Mouse (Mus musculus): ENCODE measurements around the gene Zfp523. TPM values are rescaled to one million over a fixed set of nuclear protein-coding genes. Genes with fewer than 3 reads are reported as not detected.
A peak's percentile ranks its signal among the peaks of the same experiment; 100 is the strongest.

Gene Zfp523
- polyA plus RNA-seq, 1 experiment from 2014 or later = 25.7 TPM

DNA sequence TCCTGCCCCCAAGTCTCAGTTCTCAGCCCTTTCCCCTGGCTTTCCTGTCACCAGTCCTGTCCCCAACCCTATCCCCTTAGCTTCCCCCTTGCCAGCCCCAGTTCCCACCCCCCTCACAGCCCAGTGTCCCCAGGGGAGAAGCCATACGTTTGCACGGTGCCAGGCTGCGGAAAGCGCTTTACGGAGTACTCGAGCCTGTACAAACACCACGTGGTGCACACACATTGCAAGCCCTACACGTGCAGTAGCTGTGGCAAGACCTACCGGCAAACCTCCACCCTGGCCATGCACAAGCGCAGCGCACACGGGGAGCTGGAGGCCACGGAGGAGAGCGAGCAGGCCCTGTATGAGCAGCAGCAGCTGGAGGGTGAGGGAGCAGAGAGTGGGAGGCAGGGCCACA is 25.1 kb downstream of the Zfp523 start:
- H3K36me3 ChIP-seq = peaks cover 22% of the 10 kb centered on the region
- WGBS = 84% methylated on average over 14 of the region's 14 CpGs
- ATAC-seq = no peak

DNA sequence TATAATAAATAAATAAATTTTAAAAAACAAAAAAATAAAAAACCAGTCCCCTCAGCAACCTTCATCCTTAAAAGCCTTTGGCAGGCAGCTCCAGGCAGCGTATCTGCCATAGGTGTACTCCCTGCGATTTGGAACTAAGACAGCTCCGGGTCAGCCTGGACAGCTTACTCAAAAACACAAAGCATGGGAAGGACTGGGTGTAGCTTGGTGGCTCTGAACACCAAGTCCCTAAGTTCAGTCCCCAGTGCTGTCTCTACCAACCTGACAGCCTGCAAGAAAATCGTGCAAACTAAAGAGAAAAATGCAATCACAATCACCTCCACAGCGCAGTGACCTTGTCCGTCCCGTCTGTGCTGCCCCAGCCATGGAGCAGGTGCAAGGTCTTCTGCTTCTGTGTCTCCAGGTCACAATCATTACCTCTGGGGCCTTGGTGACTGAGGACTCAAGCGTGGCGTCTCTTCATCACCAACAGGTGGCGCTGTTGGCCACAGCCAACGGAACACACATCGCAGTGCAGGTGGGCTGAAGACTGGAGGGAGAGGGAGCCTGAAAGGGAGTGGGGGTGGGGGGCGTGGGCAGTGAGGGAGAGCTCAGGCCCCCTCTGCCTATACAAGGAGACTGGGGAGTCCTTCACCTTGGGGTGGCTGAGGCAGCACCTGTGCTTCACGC is 27.3 kb downstream of the Zfp523 start:
- Histone ChIP-seq H3K27ac (no peak overlapping the region), H3K36me3 (peaks cover 22% of the 10 kb centered on the region), H3K9ac (no peak overlapping the region), H3K9me3 (no peaks in the 10 kb centered on the region), H3K27me3 (replicated peaks) (no peaks in the 10 kb centered on the region), H3K4me2 (replicated peaks) (no peak overlapping the region), H3K4me1 (replicated peaks) (peaks cover 11% of the 10 kb centered on the region), H3K4me3 (replicated peaks) (no peak overlapping the region)
- ATAC-seq = 0 out of 2 replicates have a peak, but pooled peaks have one; percentile 27
- 42% methylated on average over 14 of the region's 14 CpGs for WGBS

More for the DNA sequence above, 25.1 kb downstream of the Zfp523 start:
- Histone ChIP-seq H3K4me3 (replicated peaks) (no peak overlapping the region), H3K27ac (no peak overlapping the region), H3K27me3 (replicated peaks) (no peaks in the 10 kb centered on the region), H3K4me2 (replicated peaks) (no peak overlapping the region), H3K4me1 (replicated peaks) (no peaks in the 10 kb centered on the region), H3K9ac (no peak overlapping the region; the same call in 1 of the 2 replicates), H3K9me3 (no peaks in the 10 kb centered on the region)

DNA sequence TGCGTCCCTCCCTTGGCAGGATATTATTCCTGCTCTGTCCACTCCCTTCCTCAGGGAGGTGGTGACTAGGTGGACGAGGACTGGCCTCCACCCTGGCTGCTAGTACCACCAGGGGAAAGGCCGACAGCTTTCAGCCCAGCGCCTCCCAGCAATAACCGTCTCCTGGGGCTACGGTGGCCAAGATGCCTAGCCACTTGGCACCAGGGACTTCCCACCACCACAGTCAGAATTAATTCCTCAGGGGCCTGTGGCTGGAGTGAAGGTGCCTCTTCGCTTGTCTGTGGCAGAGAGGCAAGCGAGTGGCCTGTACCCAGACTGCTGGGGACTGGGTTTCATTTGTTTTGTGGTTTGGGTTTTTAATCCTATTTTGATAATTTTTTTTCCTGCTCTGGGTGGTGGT is 28.5 kb downstream of the Zfp523 start:
- H3K9ac ChIP-seq = no peak overlapping the region
- H3K4me3 ChIP-seq (replicated peaks) = no peak overlapping the region
- 89% methylated on average over 8 of the region's 8 CpGs for WGBS
- H3K9me3 ChIP-seq = no peaks in the 10 kb centered on the region
- peaks cover 11% of the 10 kb centered on the region for H3K4me1 ChIP-seq (replicated peaks)
- peaks cover 19% of the 10 kb centered on the region for H3K36me3 ChIP-seq
- no peaks in the 10 kb centered on the region for H3K27me3 ChIP-seq (replicated peaks)
- no peak overlapping the region for H3K4me2 ChIP-seq (replicated peaks)
- ATAC-seq = no peak
- H3K27ac ChIP-seq = no peak overlapping the region

DNA sequence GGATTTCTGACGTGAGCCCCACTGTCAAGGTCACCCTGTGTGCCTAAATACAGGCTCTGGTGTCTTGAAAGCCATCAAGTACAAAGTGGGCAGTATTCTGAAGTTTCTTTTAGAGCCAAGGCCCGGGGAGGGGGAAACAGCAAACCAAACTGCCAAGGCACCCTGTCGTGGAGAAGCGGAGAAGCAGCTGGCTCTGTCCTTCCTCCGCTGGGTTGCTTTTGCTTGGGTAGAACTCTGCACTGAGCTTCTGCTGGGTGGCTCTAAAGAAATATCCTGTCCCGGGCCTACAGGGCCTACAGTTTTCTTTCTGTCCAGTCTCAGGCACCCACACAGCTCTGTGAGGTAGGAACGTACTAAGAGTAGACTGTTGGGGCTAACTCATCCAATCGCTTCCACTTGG is 30.2 kb downstream of the Zfp523 start:
- ATAC-seq = no peak
- Histone ChIP-seq H3K27ac (peak overlapping the region; percentile 80), H3K9me3 (no peaks in the 10 kb centered on the region), H3K36me3 (peaks cover 8% of the 10 kb centered on the region), H3K4me1 (replicated peaks) (peaks cover 14% of the 10 kb centered on the region), H3K4me2 (replicated peaks) (peak overlapping the region; percentile 62), H3K9ac (peak overlapping the region; percentile 31), H3K27me3 (replicated peaks) (no peaks in the 10 kb centered on the region), H3K4me3 (replicated peaks) (no peak overlapping the region)
- 71% methylated on average over 8 of the region's 8 CpGs for WGBS

DNA sequence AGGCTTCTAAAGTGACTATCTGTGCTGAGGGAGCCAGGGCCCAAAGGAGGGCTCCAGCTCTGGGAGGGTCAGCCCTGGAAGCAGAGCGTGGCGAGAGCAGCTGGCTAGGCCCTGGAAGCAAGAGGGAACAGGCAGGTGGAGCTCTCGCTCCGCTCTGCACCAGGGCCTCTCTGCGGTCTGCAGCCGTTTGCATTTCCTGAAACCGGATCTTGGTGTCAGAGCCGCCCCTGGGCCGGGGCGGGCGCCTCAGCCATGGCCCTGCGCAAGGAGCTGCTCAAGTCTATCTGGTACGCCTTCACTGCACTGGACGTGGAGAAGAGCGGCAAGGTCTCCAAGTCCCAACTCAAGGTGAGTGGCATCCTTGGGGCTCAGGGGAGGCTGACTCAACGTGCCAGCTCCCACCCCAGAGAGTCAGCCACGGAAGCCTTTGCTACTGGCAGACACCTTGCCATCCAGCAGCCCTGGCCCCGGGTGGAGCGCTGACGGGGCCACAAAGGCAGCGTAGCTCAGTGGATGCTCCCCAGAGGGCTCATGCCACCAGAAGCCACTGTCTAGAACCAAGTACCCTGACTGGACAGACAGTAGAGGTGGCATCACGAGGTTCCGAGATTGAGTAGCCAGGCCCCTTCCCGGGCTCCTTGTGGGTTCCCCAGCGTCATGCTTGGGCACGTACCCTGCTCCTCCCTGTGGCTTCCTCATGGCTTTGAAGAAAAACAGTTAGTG is 30.8 kb downstream of the Zfp523 start, which contains the start of gene Def6:
TSS of gene Def6 (plus strand) at position 188 of the 723 bp plus-strand sequence.
- H3K9ac ChIP-seq = peak within 1 kb of the TSS; percentile 44
- peak within 1 kb of the TSS; percentile 80 for H3K27ac ChIP-seq
- peak; percentile 93 for ATAC-seq
- peak within 1 kb of the TSS; percentile 62 for H3K4me2 ChIP-seq (replicated peaks)
- no peaks in the 10 kb centered on the region for H3K27me3 ChIP-seq (replicated peaks)
- no peaks in the 10 kb centered on the region for H3K9me3 ChIP-seq
- 22% methylated on average over 26 of the region's 26 CpGs for WGBS
- H3K36me3 ChIP-seq = peaks cover 5% of the 10 kb centered on the region; the same call in 1 of the 2 replicates
- H3K4me1 ChIP-seq (replicated peaks) = peaks cover 16% of the 10 kb centered on the region
- H3K4me3 ChIP-seq (replicated peaks) = peak within 1 kb of the TSS; percentile 30

DNA sequence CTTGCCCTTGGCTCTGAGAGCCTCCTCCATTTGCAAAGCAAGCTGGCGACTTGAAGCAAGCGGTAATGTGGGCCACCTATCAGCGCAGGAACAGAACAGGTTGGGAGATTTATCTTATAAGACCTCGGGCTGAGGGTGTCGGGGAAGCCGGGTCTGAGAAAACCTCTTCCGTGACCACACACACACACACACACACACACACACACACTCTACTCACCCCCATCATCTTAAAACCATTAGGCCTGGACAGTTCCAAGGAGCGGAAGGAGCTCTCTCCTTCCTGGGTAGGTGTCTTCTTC is 31.3 kb downstream of the Zfp523 start:
- Histone ChIP-seq H3K27ac (no peak overlapping the region), H3K36me3 (0 out of 2 replicates have a peak, but pooled peaks cover under 1% of the 10 kb centered on the region), H3K4me3 (replicated peaks) (peak overlapping the region; percentile 30), H3K27me3 (replicated peaks) (no peaks in the 10 kb centered on the region), H3K9ac (0 out of 2 replicates have a peak overlapping the region, but pooled peaks have one; percentile 0), H3K9me3 (no peaks in the 10 kb centered on the region), H3K4me2 (replicated peaks) (peak overlapping the region; percentile 62), H3K4me1 (replicated peaks) (peaks cover 16% of the 10 kb centered on the region)
- ATAC-seq = no peak
- 85% methylated on average over 8 of the region's 8 CpGs for WGBS

DNA sequence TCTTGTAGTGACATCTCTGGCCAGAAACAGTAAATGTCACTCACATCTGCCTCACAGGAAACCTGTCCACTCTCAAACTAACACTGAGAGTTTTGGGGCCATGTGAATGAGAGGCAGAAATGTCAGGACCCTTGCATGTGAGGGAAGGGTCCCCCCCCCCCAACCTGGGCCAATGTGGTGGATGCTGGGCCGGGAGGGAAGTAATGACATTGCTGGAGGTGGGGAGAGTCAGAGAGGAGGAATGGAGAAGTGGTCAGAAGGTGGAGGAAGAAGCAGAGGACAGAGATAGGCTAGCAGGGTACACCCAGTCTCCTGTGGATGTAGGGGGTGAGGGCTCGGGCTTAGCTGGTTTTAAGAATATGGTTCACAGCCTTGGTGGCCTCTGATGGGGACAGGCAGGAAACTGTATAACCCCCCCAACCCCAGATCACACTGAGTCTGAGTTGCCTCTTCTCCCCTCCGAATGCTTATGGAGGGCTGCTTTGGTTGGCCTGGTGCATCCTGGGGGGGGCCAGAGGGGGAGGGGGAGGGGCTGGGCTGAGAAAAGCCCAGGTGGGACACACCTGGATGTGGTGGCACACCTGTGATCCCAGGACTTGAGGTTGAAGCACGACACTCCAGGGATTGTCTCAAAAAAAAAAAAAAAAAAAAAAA is 32.7 kb downstream of the Zfp523 start:
- 49% methylated on average over 4 of the region's 4 CpGs for WGBS
- no peak for ATAC-seq

DNA sequence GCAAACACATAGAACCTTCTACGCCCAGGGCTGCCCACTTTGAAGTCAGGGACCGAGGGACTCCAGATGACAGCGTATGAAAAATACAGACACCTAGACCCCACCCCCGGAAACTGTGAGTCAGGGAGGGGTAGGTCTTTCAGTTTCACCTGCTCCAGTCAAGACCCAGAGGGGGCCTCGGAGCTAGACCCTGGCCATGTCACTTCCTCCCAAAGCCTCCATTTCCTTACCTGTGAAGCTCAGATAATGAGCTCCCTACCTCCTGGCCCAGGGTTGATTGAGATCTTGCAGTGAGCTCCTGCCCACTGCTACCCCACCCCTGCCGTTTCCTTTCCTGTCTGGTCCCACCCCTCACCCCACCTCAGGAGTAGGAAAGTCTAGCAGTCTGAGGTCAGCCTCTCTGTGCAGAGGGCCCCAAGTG is 35.0 kb downstream of the Zfp523 start:
- Histone ChIP-seq H3K27ac (no peak overlapping the region), H3K4me1 (replicated peaks) (peaks cover 16% of the 10 kb centered on the region)
- ATAC-seq = no peak

More for the DNA sequence above, 32.7 kb downstream of the Zfp523 start:
- Histone ChIP-seq H3K4me1 (replicated peaks) (peaks cover 16% of the 10 kb centered on the region), H3K9ac (no peak overlapping the region), H3K9me3 (no peaks in the 10 kb centered on the region), H3K27ac (no peak overlapping the region), H3K4me2 (replicated peaks) (no peak overlapping the region), H3K4me3 (replicated peaks) (no peak overlapping the region), H3K36me3 (no peaks in the 10 kb centered on the region), H3K27me3 (replicated peaks) (no peaks in the 10 kb centered on the region)

DNA sequence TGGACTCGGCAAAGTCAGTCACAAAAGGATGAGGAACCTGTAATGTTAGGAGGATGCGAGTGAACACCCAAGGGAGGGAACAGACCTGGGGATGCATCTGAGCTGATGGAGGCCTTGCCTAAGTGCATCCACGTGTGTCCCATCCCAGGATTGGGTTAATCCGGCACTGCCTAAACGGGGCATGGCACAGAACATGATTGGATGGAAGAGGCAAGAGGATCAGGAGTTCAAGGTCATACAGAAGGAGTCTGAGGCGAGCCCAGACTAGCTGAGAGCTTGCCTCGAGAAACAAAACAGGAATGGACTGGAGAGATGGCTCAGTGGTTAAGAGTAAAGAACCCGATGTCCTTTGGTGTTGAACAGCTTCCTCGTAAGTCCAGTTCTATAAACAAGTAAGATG is 35.5 kb downstream of the Zfp523 start:
- Histone ChIP-seq H3K27ac (no peak overlapping the region), H3K9me3 (no peaks in the 10 kb centered on the region), H3K27me3 (replicated peaks) (no peaks in the 10 kb centered on the region), H3K4me3 (replicated peaks) (no peak overlapping the region), H3K4me2 (replicated peaks) (no peak overlapping the region), H3K9ac (no peak overlapping the region), H3K4me1 (replicated peaks) (peaks cover 14% of the 10 kb centered on the region), H3K36me3 (no peaks in the 10 kb centered on the region)
- no peak for ATAC-seq
- WGBS = 53% methylated on average over 9 of the region's 9 CpGs

More for the DNA sequence above, 35.0 kb downstream of the Zfp523 start:
- H3K4me2 ChIP-seq (replicated peaks) = no peak overlapping the region
- H3K4me3 ChIP-seq (replicated peaks) = no peak overlapping the region
- H3K9ac ChIP-seq = no peak overlapping the region
- WGBS = 64% methylated on average over 6 of the region's 6 CpGs
- no peaks in the 10 kb centered on the region for H3K9me3 ChIP-seq
- no peaks in the 10 kb centered on the region for H3K36me3 ChIP-seq
- no peaks in the 10 kb centered on the region for H3K27me3 ChIP-seq (replicated peaks)

DNA sequence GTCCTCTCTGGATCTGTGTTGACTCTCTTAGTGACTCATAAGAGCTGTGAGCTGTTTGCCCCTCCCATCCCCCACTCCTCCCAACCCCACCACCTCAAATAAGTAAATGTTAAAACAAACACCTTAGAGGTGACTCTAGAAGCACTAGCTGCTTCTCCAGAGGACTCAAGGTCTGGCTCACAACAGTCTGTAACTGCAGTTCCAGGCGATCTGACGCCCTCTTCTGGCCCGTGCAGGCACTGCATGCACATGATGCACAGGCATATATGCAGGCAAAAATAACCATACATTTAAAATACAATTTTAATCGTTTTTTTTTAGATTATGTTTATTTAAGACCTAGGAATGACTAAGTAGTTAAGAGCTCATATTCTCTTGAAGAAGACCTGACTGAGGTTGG is 36.3 kb downstream of the Zfp523 start:
- no peak overlapping the region for H3K27ac ChIP-seq
- no peaks in the 10 kb centered on the region for H3K9me3 ChIP-seq
- H3K36me3 ChIP-seq = no peaks in the 10 kb centered on the region
- H3K4me3 ChIP-seq (replicated peaks) = no peak overlapping the region
- ATAC-seq = no peak
- peaks cover 13% of the 10 kb centered on the region for H3K4me1 ChIP-seq (replicated peaks)
- no peak overlapping the region for H3K9ac ChIP-seq
- WGBS = 29% methylated on average over 4 of the region's 4 CpGs
- no peaks in the 10 kb centered on the region for H3K27me3 ChIP-seq (replicated peaks)
- H3K4me2 ChIP-seq (replicated peaks) = no peak overlapping the region

DNA sequence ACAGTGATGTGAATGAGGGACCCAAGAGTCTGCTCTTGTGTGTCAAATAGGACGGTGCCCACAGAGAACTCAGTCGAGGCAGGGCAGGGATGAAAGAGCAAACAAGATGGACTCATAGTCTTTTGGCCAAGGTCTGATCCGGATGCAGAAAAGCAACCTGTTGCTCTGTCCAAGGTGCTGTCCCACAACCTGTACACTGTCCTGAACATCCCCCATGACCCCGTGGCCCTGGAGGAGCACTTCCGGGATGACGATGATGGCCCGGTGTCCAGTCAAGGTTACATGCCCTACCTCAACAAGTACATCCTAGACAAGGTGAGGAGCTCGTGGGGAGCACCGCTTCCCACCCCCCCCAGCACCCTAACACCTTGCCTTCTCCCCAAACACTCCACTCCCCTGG is 39.9 kb downstream of the Zfp523 start:
- no peak for ATAC-seq
- no peaks in the 10 kb centered on the region for H3K9me3 ChIP-seq
- H3K36me3 ChIP-seq = no peaks in the 10 kb centered on the region
- H3K4me3 ChIP-seq (replicated peaks) = no peak overlapping the region
- H3K4me2 ChIP-seq (replicated peaks) = no peak overlapping the region
- 75% methylated on average over 9 of the region's 9 CpGs for WGBS
- no peaks in the 10 kb centered on the region for H3K27me3 ChIP-seq (replicated peaks)
- H3K4me1 ChIP-seq (replicated peaks) = peaks cover 12% of the 10 kb centered on the region; the same call in 1 of the 2 replicates
- H3K9ac ChIP-seq = no peak overlapping the region
- no peak overlapping the region for H3K27ac ChIP-seq

Data from intestine, embryonic 15.5 days (tissue).